Mouse (Mus musculus) inflammation-experienced regulatory T-cells (primary cell): ENCODE measurements around the gene Vmn1r222. TPM values are rescaled to one million over a fixed set of nuclear protein-coding genes. Genes with fewer than 3 reads are reported as not detected.

Experiments
- polyA plus RNA-seq, 2 experiments: library from polyadenylated mRNA; unstranded; fragments of 100-300 nt; shearing (Covaris generic); gene quantifications; one replicate each; pipeline ENCODE4 v1.2.1; 2017

Gene Vmn1r222
- polyA plus RNA-seq: under 1 TPM in 1 of 2 experiments, not detected in 1; 0.51 TPM

GRCm38 (mm10) chr13:23235847-23236246, at the start of gene Vmn1r222:
Gene Vmn1r222 (minus strand): TSS chr13:23235947.

GRCm38 (mm10) chr13:23246834-23247233, 11.1 kb upstream of the Vmn1r222 start, which contains the start of gene Vmn1r223:
Gene Vmn1r223 (plus strand): TSS chr13:23247134.

GRCm38 (mm10) chr13:23213827-23214226, 21.9 kb downstream of the Vmn1r222 start, which contains the start of gene Vmn1r221:
Gene Vmn1r221 (plus strand): TSS chr13:23214127.

GRCm38 (mm10) chr13:23187875-23188274, 47.9 kb downstream of the Vmn1r222 start, which contains the start of gene Vmn1r220:
Gene Vmn1r220 (minus strand): TSS chr13:23187975.

Other genes with a start within 250 kb of the Vmn1r222 start
- not detected for gene Vmn1r213, start 228.3 kb downstream of the Vmn1r222 start, polyA plus RNA-seq
- under 1 TPM; 0.10 to 0.89 TPM for gene Vmn1r214, start 205.5 kb downstream of the Vmn1r222 start, polyA plus RNA-seq
- under 1 TPM in 1 of 2 experiments, not detected in 1; 0.13 TPM for gene Vmn1r215, start 167.9 kb downstream of the Vmn1r222 start, polyA plus RNA-seq
- gene Vmn1r217, start 117.7 kb downstream of the Vmn1r222 start, polyA plus RNA-seq: 1 to 10 TPM in 1 of 2 experiments, not detected in 1; 1.0 TPM
- gene Vmn1r218, start 102.8 kb downstream of the Vmn1r222 start, polyA plus RNA-seq: under 1 TPM; 0.02 to 0.18 TPM
- not detected for gene Vmn1r219, start 76.6 kb downstream of the Vmn1r222 start, polyA plus RNA-seq
- under 1 TPM in 1 of 2 experiments, not detected in 1; 0.12 TPM for gene Vmn1r220, start 48.0 kb downstream of the Vmn1r222 start, polyA plus RNA-seq
- under 1 TPM in 1 of 2 experiments, not detected in 1; 0.95 TPM for gene Vmn1r221, start 21.8 kb downstream of the Vmn1r222 start, polyA plus RNA-seq
- under 1 TPM; 0.02 to 0.07 TPM for gene Vmn1r223, start 11.2 kb upstream of the Vmn1r222 start, polyA plus RNA-seq
- gene Zfp322a, start 133.3 kb upstream of the Vmn1r222 start, polyA plus RNA-seq: 10 to 100 TPM; 17.0 to 20.0 TPM
- 10 to 100 TPM in 1 of 2 experiments, 1 to 10 TPM in 1; 9.8 to 10.9 TPM for gene Abt1, start 187.9 kb upstream of the Vmn1r222 start, polyA plus RNA-seq
- 1 to 10 TPM in 1 of 2 experiments, under 1 TPM in 1; 0.16 to 2.6 TPM for gene Btn1a1, start 230.0 kb upstream of the Vmn1r222 start, polyA plus RNA-seq